ENCODE assay signal across 25 mouse cellular contexts in the genomic region with DNA sequence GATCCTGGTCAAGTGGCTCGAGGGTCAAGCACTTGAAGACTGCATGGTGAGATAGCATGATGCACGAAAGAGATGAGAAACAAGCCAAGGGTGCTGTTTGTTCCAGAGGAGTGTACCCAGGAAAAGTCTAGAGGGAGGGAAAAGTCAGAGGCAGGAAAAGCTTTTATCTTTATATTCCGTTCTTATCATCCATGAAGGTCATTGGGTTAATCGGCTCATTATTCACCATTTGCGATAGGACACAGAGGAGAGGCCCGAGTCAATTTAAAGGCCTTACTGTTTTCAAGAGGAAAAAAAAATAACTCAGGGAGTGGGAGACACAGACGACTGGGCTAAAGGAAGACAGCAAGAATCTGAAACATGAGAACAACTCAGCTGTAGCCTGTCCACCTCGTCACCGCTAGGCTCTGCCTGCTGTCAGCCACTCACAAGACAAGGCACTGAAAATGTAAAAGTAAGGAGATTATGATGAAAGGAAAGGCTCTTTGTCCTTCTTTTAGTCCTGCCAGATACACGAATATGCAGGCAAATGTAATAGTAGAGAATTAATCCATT. TPM values are rescaled to one million over a fixed set of nuclear protein-coding genes. Genes with fewer than 3 reads are reported as not detected.
A peak's percentile ranks its signal among the peaks of the same experiment; 100 is the strongest.
DNase-seq lines count a peak whose midpoint lies in the region; ATAC-seq and TF ChIP-seq lines count a peak whose summit lies in the region.
"Had no signal": no experiment of that assay in that cellular context is flagged by ENCODE, and none has a peak within 500 bp of the region (broad histone marks: within the 10 kb centered on the region; RNA-seq: fewer than 3 reads in every experiment).

No protein-coding gene starts in this region.

- peaks cover 17% of the 10 kb centered on the region for H3K4me1 ChIP-seq in heart, embryonic 13.5 days
- H3K4me1 ChIP-seq in kidney, embryonic 15.5 days: peaks cover 5% of the 10 kb centered on the region; the same call in 1 of the 2 replicates
- H3K4me1 ChIP-seq in kidney, adult 2 months (ENCODE audit: control insufficient read depth, insufficient read depth, low read length): no peaks in the 10 kb centered on the region
- H3K4me1 ChIP-seq: limb, embryonic 15.5 days; midbrain, embryonic 10.5 days had no signal

- H3K9ac ChIP-seq in heart, embryonic 13.5 days: no peak overlapping the region
- H3K9ac ChIP-seq in kidney, embryonic 15.5 days: no peak overlapping the region
- H3K9ac ChIP-seq: forebrain, postnatal 0 days; hindbrain, embryonic 13.5 days; limb, embryonic 15.5 days had no signal

- H3K9me3 ChIP-seq in heart, embryonic 13.5 days: no peaks in the 10 kb centered on the region
- H3K9me3 ChIP-seq in kidney, embryonic 15.5 days (replicated peaks): no peaks in the 10 kb centered on the region
- H3K9me3 ChIP-seq: embryonic facial prominence, embryonic 10.5 days; hindbrain, embryonic 13.5 days; limb, embryonic 15.5 days; midbrain, embryonic 10.5 days had no signal

- no peaks in the 10 kb centered on the region for H3K36me3 ChIP-seq in heart, embryonic 13.5 days
- H3K36me3 ChIP-seq in kidney, embryonic 15.5 days: no peaks in the 10 kb centered on the region
- no peaks in the 10 kb centered on the region for H3K36me3 ChIP-seq in kidney, adult 2 months (ENCODE audit: control insufficient read depth, insufficient read depth, low read length)
- H3K36me3 ChIP-seq: embryonic facial prominence, embryonic 10.5 days; hindbrain, embryonic 13.5 days; limb, embryonic 15.5 days; midbrain, embryonic 10.5 days had no signal

- 12% methylated on average over 10 of the region's 10 CpGs for WGBS in heart, embryonic 13.5 days
- WGBS in kidney, embryonic 15.5 days: 29% methylated on average over 10 of the region's 10 CpGs
- 42% methylated on average over 10 of the region's 10 CpGs for WGBS in kidney, adult 2 months

- H3K27me3 ChIP-seq in heart, embryonic 13.5 days (replicated peaks): no peaks in the 10 kb centered on the region
- H3K27me3 ChIP-seq in kidney, embryonic 15.5 days: no peaks in the 10 kb centered on the region
- no peaks in the 10 kb centered on the region for H3K27me3 ChIP-seq in kidney, adult 2 months (replicated peaks; ENCODE audit: control insufficient read depth, insufficient read depth, low read length)
- H3K27me3 ChIP-seq: hindbrain, embryonic 13.5 days; limb, embryonic 15.5 days had no signal

- TF ChIP-seq CTCF in kidney, adult 2 months (conservative IDR thresholded peaks at IDR 0.05; ENCODE audit: insufficient read depth, insufficient read length, low read depth, low read length): no peak

- 0 out of 2 replicates have a peak overlapping the region, but pooled peaks have one; percentile 4 for H3K4me2 ChIP-seq in heart, embryonic 13.5 days
- no peak overlapping the region for H3K4me2 ChIP-seq in kidney, embryonic 15.5 days
- H3K4me2 ChIP-seq: hindbrain, embryonic 13.5 days; limb, embryonic 15.5 days had no signal

- no peak overlapping the region for H3K4me3 ChIP-seq in heart, embryonic 13.5 days
- H3K4me3 ChIP-seq in kidney, embryonic 15.5 days (replicated peaks): no peak overlapping the region
- no peak overlapping the region for H3K4me3 ChIP-seq in kidney, adult 2 months (ENCODE audit: insufficient read depth, low read depth, low read length)
- H3K4me3 ChIP-seq: embryonic facial prominence, embryonic 10.5 days; hindbrain, embryonic 13.5 days; left cerebral cortex, adult 2 months; limb, embryonic 15.5 days; midbrain, embryonic 10.5 days; myocyte had no signal

- peak overlapping the region; percentile 49 for H3K27ac ChIP-seq in heart, embryonic 13.5 days (replicated peaks)
- H3K27ac ChIP-seq in kidney, embryonic 15.5 days: no peak overlapping the region
- no peak overlapping the region for H3K27ac ChIP-seq in kidney, adult 2 months (ENCODE audit: insufficient read depth, low read depth, low read length)
- H3K27ac ChIP-seq: embryonic facial prominence, embryonic 10.5 days; hindbrain, embryonic 13.5 days; left cerebral cortex, adult 2 months; limb, embryonic 15.5 days; midbrain, embryonic 10.5 days had no signal

- TF ChIP-seq POLR2A in kidney, adult 2 months (IDR thresholded peaks at IDR 0.05; ENCODE audit: low read depth, low read length): no peak

- no peak for ATAC-seq in heart, embryonic 13.5 days (ENCODE audit: extremely low read depth, insufficient number of reproducible peaks, low FRiP score, low TSS enrichment)
- peak; percentile 60; the same call in 1 of the 2 replicates for ATAC-seq in kidney, embryonic 15.5 days (replicated peaks; ENCODE audit: low FRiP score)
- ATAC-seq: forebrain, postnatal 0 days; lung, postnatal 0 days; midbrain, embryonic 16.5 days had no signal

- intact Hi-C loops in heart, postnatal 14 days (cut with DNase I): no loop called here

- peak; percentile 21 for DNase-seq in embryo, embryonic 10 days (ENCODE audit: low spot score)
- DNase-seq in embryo, embryonic 10.5 days (ENCODE audit: low spot score): no peak
- DNase-seq in heart, postnatal 14 days: no peak
- DNase-seq in kidney, adult 2 months: no peak
- DNase-seq in Muller cell, postnatal 12 days (ENCODE audit: inconsistent ontology term): peak; percentile 16
- DNase-seq: adrenal gland, postnatal 14 days; cerebellum, adult 2 months; cerebellum, postnatal 25 days; forebrain, postnatal 0 days; gastrocnemius, postnatal 14 days; heart, adult 18-20 months; kidney, adult 9 months; right cerebral cortex, adult 18-20 months; thymus, adult 18-20 months; thymus, postnatal 36 days had no signal

RNA-seq across cellular contexts. Expression of gene Dyrk2, which starts 22.9 kb away (rescaled TPM):
- polyA plus RNA-seq in heart, embryonic 13.5 days (2015; fragmentation: Nextera tagmentation; extraction: Ambion mirVana): 8.4 and 9.2 TPM in 2 replicates
- 10 to 100 TPM; 57.4 to 62.8 TPM for total RNA-seq in heart, postnatal 14 days (2021)
- polyA plus RNA-seq in kidney, embryonic 15.5 days (2015; fragmentation: Nextera tagmentation; extraction: Ambion mirVana): 8.4 and 9.3 TPM in 2 replicates
- 21.2 and 21.5 TPM in 2 replicates for polyA plus RNA-seq in kidney, adult 2 months (2012; rRNA removed)

Comparison
In these comparisons a context has a peak if more than half of its experiments do, and no peak if none do; other contexts are left out.
1. DNase-seq: peak in embryo, embryonic 10 days (single experiment) and Muller cell, postnatal 12 days (single experiment); none in embryo, embryonic 10.5 days (single experiment), heart, postnatal 14 days (0 of 2) and kidney, adult 2 months (single experiment).